Mouse (Mus musculus) forebrain, embryonic 12.5 days (tissue): Measurements from ENCODE around the gene Brpf3. TPM values are rescaled to one million over a fixed set of nuclear protein-coding genes. Genes with fewer than 3 reads are reported as not detected.

Experiments
- ATAC-seq: fragments of 200-750 bp; cut with Nextera tagmentation; 2 replicates; pipeline ENCODE4 v1.8.0; 2017; ENCODE audit warnings: moderate TSS enrichment; ENCODE audit not compliant: low FRiP score
- H3K27ac ChIP-seq: fragments of 300-500 bp; sonication (generic); 2 replicates; pipeline ENCODE4 v1.5.1; 2016; ENCODE audit warnings: mild to moderate bottlenecking
- H3K27me3 ChIP-seq: fragments of 300-500 bp; sonication (generic); 2 replicates; pipeline ENCODE4 v1.6.1; 2016; ENCODE audit warnings: mild to moderate bottlenecking
- H3K36me3 ChIP-seq: fragments of 300-500 bp; sonication (generic); replicated peaks from 2 replicates; pipeline ENCODE4 v1.6.1; 2016; ENCODE audit warnings: mild to moderate bottlenecking
- H3K4me1 ChIP-seq: fragments of 300-500 bp; sonication (generic); 2 replicates; pipeline ENCODE4 v1.6.1; 2016
- H3K4me2 ChIP-seq: fragments of 300-500 bp; sonication (generic); 2 replicates; pipeline ENCODE4 v1.6.1; 2016; ENCODE audit warnings: mild to moderate bottlenecking, moderate library complexity
- H3K4me3 ChIP-seq: fragments of 300-500 bp; sonication (generic); replicated peaks from 2 replicates; pipeline ENCODE4 v1.5.1; 2016; ENCODE audit warnings: mild to moderate bottlenecking
- H3K9ac ChIP-seq: fragments of 300-500 bp; sonication (generic); 2 replicates; pipeline ENCODE4 v1.6.1; 2016; ENCODE audit warnings: mild to moderate bottlenecking
- H3K9me3 ChIP-seq: fragments of 300-500 bp; sonication (generic); 2 replicates; pipeline ENCODE4 v1.6.1; 2016
- WGBS: fragments of 180-500 bp; shearing (Covaris S2); methylation state at CpG from one replicate; pipeline ENCODE4 v1.1.7; 2016; 5-methylcytosine and 5-hydroxymethylcytosine counted together
- polyA plus RNA-seq: library from polyadenylated mRNA; unstranded; fragments of >200 nt; fragmentation: Nextera tagmentation; extraction: Ambion mirVana; gene quantifications from 2 replicates; pipeline ENCODE4 v1.2.1, GENCODE M21; 2016

Brpf3 gene
- polyA plus RNA-seq, 1 experiment from 2014 or later: 16.2 TPM

DNA sequence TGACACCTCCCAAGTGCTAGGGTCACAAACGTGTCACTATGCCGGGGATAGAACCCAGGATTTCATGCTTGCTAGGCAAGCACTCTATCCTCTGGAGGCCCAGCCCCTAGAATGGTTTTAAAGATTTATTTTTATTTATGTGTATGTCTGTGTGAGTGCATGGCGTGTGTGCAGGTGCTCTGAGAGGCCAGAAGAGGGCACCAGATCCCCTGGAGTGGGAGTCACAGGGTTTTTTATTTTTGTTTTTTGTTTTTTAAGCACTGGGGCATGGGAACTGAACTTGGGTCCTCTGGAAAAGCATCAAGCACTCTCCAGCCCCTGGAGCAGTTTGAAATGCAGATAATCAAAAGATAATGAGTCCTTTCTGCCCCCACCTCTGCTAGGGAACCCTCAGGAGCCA is 24.1 kb upstream of the Brpf3 start:
- no peaks in the 10 kb centered on the region for H3K36me3 ChIP-seq
- H3K4me2 ChIP-seq: no peak overlapping the region
- H3K27me3 ChIP-seq: peaks cover 8% of the 10 kb centered on the region; the same call in 1 of the 2 replicates
- H3K9ac ChIP-seq: no peak overlapping the region
- no peak for ATAC-seq
- H3K9me3 ChIP-seq: no peaks in the 10 kb centered on the region
- no peak overlapping the region for H3K4me3 ChIP-seq
- 0 out of 2 replicates have a peak, but pooled peaks cover 4% of the 10 kb centered on the region for H3K4me1 ChIP-seq
- no peak overlapping the region for H3K27ac ChIP-seq
- WGBS: 95% methylated on average over 3 of the region's 3 CpGs

DNA sequence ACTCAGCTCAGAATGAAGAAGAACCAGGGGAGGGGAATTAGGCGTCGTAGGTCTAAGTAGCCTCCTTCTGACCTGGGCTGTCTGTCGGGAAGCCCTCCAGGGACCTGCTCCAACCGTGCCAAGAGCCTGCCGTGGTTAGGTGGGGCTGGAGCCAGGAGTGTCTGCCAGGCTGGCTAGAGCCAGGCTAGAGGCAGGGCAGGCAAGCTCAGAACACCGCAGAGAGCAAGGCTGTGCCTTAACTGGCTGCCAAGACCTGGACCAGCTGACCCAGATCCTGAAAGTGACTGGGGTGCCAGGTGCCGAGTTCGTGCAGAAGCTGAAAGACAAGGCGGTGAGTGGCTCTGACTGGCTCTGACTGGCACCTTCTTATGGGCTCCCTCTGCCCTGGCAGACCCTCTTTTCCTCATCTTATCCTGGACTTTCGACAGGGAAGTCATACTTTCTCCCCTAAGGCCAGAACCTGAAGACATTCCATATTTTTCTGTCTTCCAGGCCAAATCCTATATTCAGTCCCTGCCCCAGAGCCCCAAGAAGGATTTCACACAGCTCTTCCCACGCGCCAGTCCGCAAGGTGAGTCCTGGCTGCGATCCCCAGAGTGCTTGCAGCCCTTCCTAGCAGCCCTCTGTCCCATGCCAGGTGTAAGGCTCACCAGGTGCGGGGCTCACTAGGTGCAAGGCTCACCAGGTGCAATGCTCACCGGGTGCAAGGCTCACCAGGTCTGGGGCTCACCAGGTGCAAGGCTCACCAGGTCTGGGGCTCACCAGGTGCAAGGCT is 23.5 kb upstream of the Brpf3 start:
- 90% methylated on average over 16 of the region's 16 CpGs for WGBS
- Histone ChIP-seq H3K36me3 (no peaks in the 10 kb centered on the region), H3K9me3 (no peaks in the 10 kb centered on the region), H3K4me1 (0 out of 2 replicates have a peak, but pooled peaks cover 4% of the 10 kb centered on the region), H3K4me3 (no peak overlapping the region), H3K27ac (no peak overlapping the region), H3K4me2 (no peak overlapping the region), H3K27me3 (peaks cover 2% of the 10 kb centered on the region; the same call in 1 of the 2 replicates), H3K9ac (no peak overlapping the region)
- ATAC-seq: no peak

DNA sequence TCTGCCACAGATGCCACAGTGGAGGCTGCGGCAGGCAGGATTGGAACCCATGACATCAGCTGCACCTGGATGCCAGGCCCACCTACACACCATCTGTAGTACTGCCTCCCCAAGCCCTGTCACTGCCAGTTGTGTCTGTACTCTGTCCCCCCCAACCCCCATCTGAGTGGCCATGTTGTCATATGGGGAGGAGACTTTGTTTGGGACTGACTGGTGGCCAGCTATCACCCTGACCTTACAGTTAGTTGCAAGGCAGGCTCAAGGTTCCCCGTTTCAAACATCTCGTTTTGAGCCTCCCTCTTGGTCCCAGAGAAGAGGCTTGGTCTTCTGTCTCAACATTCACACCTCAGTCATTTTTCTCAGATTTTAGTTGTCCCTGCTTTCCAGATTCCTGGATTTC is 21.2 kb upstream of the Brpf3 start:
- H3K9me3 ChIP-seq: no peaks in the 10 kb centered on the region
- H3K9ac ChIP-seq: no peak overlapping the region
- no peak overlapping the region for H3K4me3 ChIP-seq
- 94% methylated on average over 3 of the region's 3 CpGs for WGBS
- no peak overlapping the region for H3K4me2 ChIP-seq
- ATAC-seq: no peak
- H3K36me3 ChIP-seq: no peaks in the 10 kb centered on the region
- H3K4me1 ChIP-seq: 0 out of 2 replicates have a peak, but pooled peaks cover 4% of the 10 kb centered on the region
- no peak overlapping the region for H3K27ac ChIP-seq
- no peaks in the 10 kb centered on the region for H3K27me3 ChIP-seq

DNA sequence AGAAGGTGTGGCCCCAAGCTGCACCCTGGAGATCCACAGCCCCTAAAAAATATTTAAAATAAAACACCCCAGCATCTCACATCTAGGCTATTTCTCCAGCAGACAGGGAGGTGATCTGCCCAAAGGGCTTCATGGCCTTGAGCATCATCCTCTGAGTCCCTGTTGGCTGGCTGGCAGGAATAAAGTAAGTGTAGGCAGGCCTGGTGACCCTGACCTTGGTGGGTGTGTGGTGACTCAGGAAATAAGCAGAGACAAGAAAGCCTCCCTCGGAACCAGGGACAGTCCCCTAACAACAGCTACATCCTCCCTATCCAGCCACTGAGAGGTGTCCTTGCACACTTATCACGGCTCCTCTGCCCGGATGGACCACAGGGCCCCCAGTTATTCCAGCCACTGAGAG is 20.1 kb upstream of the Brpf3 start:
- H3K4me2 ChIP-seq: no peak overlapping the region
- H3K27ac ChIP-seq: no peak overlapping the region
- H3K4me1 ChIP-seq: 0 out of 2 replicates have a peak, but pooled peaks cover 4% of the 10 kb centered on the region
- no peak overlapping the region for H3K4me3 ChIP-seq
- no peak for ATAC-seq
- WGBS: 74% methylated on average over 3 of the region's 3 CpGs
- H3K27me3 ChIP-seq: no peaks in the 10 kb centered on the region
- H3K9me3 ChIP-seq: no peaks in the 10 kb centered on the region
- H3K36me3 ChIP-seq: no peaks in the 10 kb centered on the region
- no peak overlapping the region for H3K9ac ChIP-seq

DNA sequence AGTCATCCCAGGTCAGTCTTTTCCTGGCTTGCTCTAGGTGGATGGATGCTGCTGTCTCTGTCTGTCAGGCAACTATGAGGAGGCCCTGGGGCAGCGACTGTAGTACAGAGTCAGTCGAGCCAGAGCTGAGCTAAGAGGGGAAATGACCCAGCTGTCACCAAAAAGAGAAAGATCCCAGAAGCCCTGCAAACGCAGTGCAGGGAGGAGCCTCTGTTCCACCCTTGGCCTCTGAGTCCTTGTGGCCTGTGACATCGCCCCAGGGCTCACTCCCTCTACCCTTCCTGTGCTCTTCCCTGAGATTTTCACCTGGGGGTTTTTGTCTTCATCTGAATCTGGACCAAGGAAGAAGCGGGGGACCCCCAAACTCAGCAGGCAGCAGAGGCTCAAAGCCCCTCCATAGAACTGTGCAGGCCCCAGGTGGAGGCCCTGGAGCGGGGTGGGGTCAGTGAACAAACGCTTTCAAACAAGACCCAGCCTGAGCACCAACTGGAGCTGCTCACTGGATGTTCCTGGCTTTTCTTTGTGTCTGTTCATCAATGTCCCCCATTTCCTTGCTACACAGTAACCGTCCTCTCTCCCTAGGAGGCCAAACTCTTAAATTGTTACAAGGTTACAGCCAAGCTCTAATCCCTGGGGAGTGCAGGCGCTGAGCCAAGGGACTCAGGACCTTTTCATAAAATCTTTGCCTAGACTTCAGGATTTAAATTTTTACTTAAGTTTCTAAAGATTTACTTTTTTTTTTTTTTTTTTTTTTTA is 19.4 kb upstream of the Brpf3 start:
- no peak overlapping the region for H3K27ac ChIP-seq
- no peak overlapping the region for H3K4me3 ChIP-seq
- H3K27me3 ChIP-seq: no peaks in the 10 kb centered on the region
- WGBS: 50% methylated on average over 9 of the region's 9 CpGs
- 0 out of 2 replicates have a peak, but pooled peaks cover 4% of the 10 kb centered on the region for H3K4me1 ChIP-seq
- no peak overlapping the region for H3K9ac ChIP-seq
- H3K36me3 ChIP-seq: no peaks in the 10 kb centered on the region
- no peak overlapping the region for H3K4me2 ChIP-seq
- ATAC-seq: no peak
- H3K9me3 ChIP-seq: no peaks in the 10 kb centered on the region

DNA sequence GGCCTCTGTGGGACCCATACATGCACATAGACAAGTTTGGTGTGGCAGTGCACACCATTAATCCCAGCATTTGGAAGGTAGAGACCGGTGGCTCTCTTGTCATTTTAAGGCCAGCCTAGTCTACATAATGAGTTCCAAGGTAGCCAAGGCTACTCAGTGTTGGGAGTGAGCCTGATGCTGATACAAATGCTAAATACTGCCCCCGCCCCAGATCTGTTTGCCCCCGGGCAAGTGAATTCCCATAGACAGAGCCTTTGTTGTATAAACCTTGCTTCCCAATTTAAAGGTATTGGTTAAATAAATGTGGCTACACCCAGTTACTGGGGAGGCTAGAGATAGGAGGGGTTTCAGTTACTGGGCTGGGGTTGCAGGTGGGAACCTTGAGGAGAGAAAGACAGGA is 15.9 kb upstream of the Brpf3 start:
- no peak overlapping the region for H3K27ac ChIP-seq
- H3K4me2 ChIP-seq: no peak overlapping the region
- H3K9ac ChIP-seq: no peak overlapping the region
- H3K4me3 ChIP-seq: no peak overlapping the region
- 0 out of 2 replicates have a peak, but pooled peaks cover 4% of the 10 kb centered on the region for H3K4me1 ChIP-seq
- WGBS: 91% methylated on average over 3 of the region's 3 CpGs
- H3K36me3 ChIP-seq: no peaks in the 10 kb centered on the region
- H3K27me3 ChIP-seq: no peaks in the 10 kb centered on the region
- ATAC-seq: no peak
- no peaks in the 10 kb centered on the region for H3K9me3 ChIP-seq

DNA sequence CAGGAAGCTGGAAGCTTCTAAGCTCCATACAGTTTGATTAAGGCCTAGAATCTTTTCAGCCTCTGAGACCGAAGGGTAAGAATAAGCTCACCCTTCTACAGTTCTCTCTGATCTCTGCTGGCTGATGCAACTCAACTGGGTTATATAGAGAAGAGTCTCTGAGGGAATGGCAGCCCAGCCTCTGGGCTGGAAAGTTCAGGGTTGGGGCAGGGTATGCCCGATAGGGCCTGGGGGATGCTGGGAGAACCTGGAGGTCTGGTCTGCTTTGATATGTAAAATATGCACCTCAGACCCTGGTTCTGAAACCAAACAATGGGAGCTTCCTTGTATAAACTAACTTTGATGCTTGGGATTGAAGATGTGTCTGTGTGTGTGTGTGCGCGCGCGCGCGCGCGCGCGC is 13.4 kb upstream of the Brpf3 start:
- Histone ChIP-seq H3K27ac (no peak overlapping the region), H3K4me2 (no peak overlapping the region), H3K4me3 (no peak overlapping the region), H3K36me3 (no peaks in the 10 kb centered on the region), H3K9me3 (no peaks in the 10 kb centered on the region), H3K9ac (no peak overlapping the region), H3K27me3 (no peaks in the 10 kb centered on the region), H3K4me1 (no peaks in the 10 kb centered on the region)
- no peak for ATAC-seq
- WGBS: 97% methylated on average over 12 of the region's 12 CpGs

DNA sequence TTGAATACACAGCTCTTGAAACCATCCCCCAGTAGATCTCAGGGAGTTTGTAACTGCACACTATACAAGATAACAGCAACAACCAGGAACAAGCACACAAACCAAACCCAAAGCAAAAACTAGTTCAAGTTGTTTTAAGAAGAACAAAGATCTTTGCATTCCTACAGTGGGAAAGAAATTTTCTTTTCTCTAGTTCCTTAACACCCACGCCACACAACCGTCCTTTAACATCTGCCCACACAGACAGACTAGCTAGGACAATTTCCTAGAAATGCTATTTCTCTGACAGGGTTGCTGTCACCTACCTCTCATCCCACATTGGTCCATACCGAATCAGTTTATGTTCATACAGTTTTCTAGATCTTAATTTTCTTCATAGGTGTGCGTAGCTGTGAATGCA is 3.9 kb upstream of the Brpf3 start:
- H3K27me3 ChIP-seq: no peaks in the 10 kb centered on the region
- H3K36me3 ChIP-seq: no peaks in the 10 kb centered on the region
- H3K9ac ChIP-seq: no peak overlapping the region
- H3K4me2 ChIP-seq: no peak overlapping the region
- H3K9me3 ChIP-seq: 0 out of 2 replicates have a peak, but pooled peaks cover 4% of the 10 kb centered on the region
- H3K4me1 ChIP-seq: peaks cover 19% of the 10 kb centered on the region
- 93% methylated on average over 4 of the region's 4 CpGs for WGBS
- H3K27ac ChIP-seq: no peak overlapping the region
- no peak overlapping the region for H3K4me3 ChIP-seq
- ATAC-seq: no peak

DNA sequence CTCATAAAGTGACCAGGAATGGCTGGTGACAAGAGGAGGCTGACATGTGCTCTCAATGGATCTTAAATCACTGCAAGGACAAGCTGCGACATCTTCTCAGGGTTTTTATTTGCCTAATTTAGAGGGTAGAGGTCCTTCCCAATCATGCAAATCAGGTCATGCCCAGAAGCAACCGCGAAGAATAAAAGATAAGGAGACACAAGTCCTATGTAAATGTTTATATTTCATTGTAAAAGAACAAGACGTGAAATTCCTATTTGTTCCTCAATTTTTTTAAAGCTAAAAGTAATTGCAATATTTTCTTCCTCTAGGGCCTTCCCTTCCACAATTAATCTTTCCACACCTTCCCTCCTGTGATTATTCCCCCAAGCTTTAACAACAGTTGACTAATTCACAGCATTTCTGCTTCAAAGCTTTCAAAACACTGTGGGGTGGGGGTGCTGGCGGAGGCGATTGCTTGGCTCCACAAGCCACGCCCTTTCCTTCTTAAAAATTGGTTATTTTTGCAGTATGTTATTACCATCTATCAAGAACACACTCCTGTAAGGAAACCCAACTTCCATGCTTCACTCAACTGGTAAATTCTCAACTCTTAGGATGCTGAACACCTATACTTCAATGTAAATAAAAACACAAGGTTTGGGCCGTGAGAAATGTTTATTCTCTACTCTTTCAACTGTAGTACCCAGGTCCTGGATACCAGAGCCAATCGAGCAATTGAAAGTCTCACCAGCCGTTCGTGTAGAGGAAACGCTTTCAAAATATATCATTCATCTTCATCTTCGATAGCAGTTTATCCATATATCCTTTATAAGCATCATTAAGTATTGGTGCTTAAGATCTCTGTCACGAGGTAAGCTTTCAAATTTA is 1.4 kb upstream of the Brpf3 start:
- Histone ChIP-seq H3K9me3 (0 out of 2 replicates have a peak, but pooled peaks cover 4% of the 10 kb centered on the region), H3K9ac (no peak overlapping the region), H3K4me2 (peak overlapping the region; percentile 98), H3K27ac (peak overlapping the region; percentile 99; the same call in 1 of the 2 replicates), H3K27me3 (no peaks in the 10 kb centered on the region), H3K4me3 (peak overlapping the region; percentile 92), H3K36me3 (no peaks in the 10 kb centered on the region), H3K4me1 (peaks cover 29% of the 10 kb centered on the region)
- 18% methylated on average over 14 of the region's 14 CpGs for WGBS
- ATAC-seq: no peak

DNA sequence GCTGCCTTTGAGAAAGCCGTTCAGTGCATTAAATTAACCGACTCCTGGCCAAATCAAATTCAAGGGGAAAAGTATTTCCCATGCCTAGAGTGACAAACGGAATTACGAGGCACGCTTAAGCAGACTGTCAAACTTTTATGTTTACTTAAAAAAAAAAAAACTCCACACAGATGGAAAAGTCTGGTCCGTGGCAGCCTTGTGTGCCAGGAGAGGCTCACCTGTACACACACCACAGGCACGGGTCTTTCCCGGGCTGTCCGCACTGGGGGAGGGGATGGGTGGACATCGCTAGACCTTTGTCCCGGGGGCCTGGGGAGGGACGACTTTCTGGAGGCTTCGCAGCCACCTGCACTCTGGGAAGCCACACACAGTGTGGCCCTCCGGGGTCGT is 614 bp upstream of the Brpf3 start:
- Histone ChIP-seq H3K27ac (peak overlapping the region; percentile 99), H3K4me1 (peaks cover 29% of the 10 kb centered on the region), H3K9ac (peak overlapping the region; percentile 100), H3K4me3 (peak overlapping the region; percentile 92), H3K9me3 (0 out of 2 replicates have a peak, but pooled peaks cover under 1% of the 10 kb centered on the region), H3K4me2 (peak overlapping the region; percentile 98), H3K36me3 (no peaks in the 10 kb centered on the region), H3K27me3 (no peaks in the 10 kb centered on the region)
- 0% methylated on average over 15 of the region's 15 CpGs for WGBS
- peak; percentile 33; the same call in 1 of the 2 replicates for ATAC-seq

DNA sequence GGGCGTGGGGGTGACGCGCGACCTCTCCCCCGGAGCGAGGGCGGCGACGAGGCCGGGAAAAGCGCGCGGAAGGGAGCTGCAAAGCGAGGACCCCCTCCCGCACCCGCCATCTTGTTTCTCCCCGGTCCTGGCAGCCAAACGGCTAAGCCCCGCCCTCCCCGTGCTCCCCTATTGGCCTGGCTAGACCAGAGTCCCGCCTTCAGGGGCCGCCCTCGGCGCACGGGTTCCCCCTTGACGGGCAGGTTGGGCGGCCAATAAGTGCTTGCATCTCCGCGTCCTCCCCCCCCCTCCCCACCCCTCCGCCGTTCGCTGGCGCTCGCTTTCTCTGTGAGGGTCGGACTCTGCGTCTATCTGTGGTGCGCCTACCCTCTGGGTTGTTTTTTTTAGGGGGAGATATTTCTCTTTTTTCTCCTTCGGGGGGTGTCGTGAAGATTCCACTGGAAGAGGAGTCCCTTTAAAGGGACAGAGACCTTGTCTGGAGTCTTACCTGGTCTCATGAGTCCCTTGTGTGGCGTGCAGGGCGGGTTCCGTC is 650 bp downstream of the Brpf3 start:
- 1% methylated on average over 37 of the region's 42 CpGs for WGBS
- no peaks in the 10 kb centered on the region for H3K9me3 ChIP-seq

More for the DNA sequence above, 650 bp downstream of the Brpf3 start:
- Histone ChIP-seq H3K9ac (peak overlapping the region; percentile 100), H3K27me3 (no peaks in the 10 kb centered on the region), H3K4me3 (peak overlapping the region; percentile 92), H3K4me2 (peak overlapping the region; percentile 98), H3K36me3 (peaks cover 10% of the 10 kb centered on the region), H3K27ac (peak overlapping the region; percentile 99), H3K4me1 (peaks cover 29% of the 10 kb centered on the region)
- peak; percentile 98 for ATAC-seq
